Mouse (Mus musculus): ENCODE measurements at regions not wholly inside any gene's neighbourhood (a gene's known extent, or its start where the extent isn't known, plus 50 kb on each side); places are given as distances from the start of the nearest gene placed in this dataset.

DNA sequence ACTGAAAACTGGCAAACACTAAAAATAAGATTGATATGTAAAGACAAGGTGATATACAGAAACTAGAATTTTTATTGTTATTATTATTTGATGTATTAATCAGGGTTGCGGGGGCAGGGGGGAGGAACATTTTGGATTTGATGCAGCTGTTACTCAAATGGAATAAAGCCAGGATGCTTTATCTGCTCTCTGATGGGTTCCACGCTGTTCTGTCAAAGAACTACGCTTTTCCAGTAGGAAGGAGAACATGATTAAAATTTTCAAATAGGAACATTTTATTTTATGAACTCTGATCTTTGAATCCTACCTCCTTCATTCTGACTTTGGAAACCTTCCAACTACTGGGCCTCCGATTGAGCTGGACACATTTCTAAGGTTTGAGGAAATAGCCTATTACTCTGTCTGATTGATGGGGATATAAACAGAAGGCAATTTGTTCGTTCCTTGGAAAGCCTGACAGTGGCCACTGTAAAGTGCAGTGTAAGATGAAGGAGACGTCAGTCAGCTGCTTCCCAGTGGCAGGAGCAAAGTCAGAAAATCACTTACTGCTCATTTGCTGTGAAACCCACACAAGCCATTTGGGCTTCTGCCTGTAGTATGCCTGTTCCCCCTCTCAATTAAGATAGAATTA is 642.2 kb downstream of the Trib2 start:
- no peak for TF ChIP-seq EP300 (IDR thresholded peaks at IDR 0.05; ENCODE audit: low read depth)
- no peak for TF ChIP-seq CTCF (IDR thresholded peaks at IDR 0.05; ENCODE audit: low read depth)
- no peaks in the 10 kb centered on the region for H3K4me1 ChIP-seq (ENCODE audit: control insufficient read depth, insufficient read depth)
- H3K27ac ChIP-seq (ENCODE audit: low read depth), result no peak overlapping the region
- H3K36me3 ChIP-seq (replicated peaks; ENCODE audit: control insufficient read depth, insufficient read depth, low read length), result no peaks in the 10 kb centered on the region
- no peak overlapping the region for H3K9ac ChIP-seq (replicated peaks; ENCODE audit: low read depth, low read length)
- H3K27me3 ChIP-seq (ENCODE audit: control insufficient read depth, insufficient read depth, low read length), result no peaks in the 10 kb centered on the region
- no peak overlapping the region for H3K4me2 ChIP-seq (ENCODE audit: low read depth, low read length)
- 48% methylated on average over 6 of the region's 6 CpGs for WGBS
- DNase-seq (ENCODE audit: low spot score) (no peak), ATAC-seq (ENCODE audit: insufficient read depth, low read depth) (no peak)
- no peaks in the 10 kb centered on the region for H3K9me3 ChIP-seq (replicated peaks; ENCODE audit: control insufficient read depth, low read length)
- no peak overlapping the region for H3K4me3 ChIP-seq (ENCODE audit: low read depth, low read length)

DNA sequence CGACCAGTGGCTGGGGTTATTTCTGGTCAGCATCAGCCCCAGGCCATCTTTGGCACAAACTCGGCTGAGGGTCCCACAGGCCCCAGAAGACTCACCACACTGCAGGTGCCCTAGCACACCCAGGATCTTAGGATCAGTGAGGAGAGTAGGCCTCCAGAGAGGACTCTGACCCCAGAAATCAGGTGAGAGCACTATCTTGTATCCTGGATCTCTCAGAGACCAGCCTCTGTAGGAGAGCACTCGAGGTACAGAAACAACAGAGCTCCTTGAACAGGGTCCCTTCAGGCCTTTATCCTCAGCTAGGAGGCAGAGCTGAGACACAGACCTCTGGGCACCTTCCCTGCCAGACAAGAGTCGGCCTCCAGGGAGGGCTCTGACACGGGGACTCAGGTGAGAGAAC is 654.1 kb downstream of the Trib2 start:
- no peak overlapping the region for H3K27ac ChIP-seq (ENCODE audit: low read depth)
- H3K27me3 ChIP-seq (ENCODE audit: control insufficient read depth, insufficient read depth, low read length), result no peaks in the 10 kb centered on the region
- H3K4me2 ChIP-seq (ENCODE audit: low read depth, low read length), result no peak overlapping the region
- H3K4me1 ChIP-seq (ENCODE audit: control insufficient read depth, insufficient read depth), result no peaks in the 10 kb centered on the region
- no peaks in the 10 kb centered on the region for H3K9me3 ChIP-seq (replicated peaks; ENCODE audit: control insufficient read depth, low read length)
- WGBS, result 70% methylated on average over 5 of the region's 5 CpGs
- no peaks in the 10 kb centered on the region for H3K36me3 ChIP-seq (replicated peaks; ENCODE audit: control insufficient read depth, insufficient read depth, low read length)
- H3K9ac ChIP-seq (replicated peaks; ENCODE audit: low read depth, low read length), result no peak overlapping the region
- ATAC-seq (ENCODE audit: insufficient read depth, low read depth), result no peak
- no peak overlapping the region for H3K4me3 ChIP-seq (ENCODE audit: low read depth, low read length)
- no peak for DNase-seq (ENCODE audit: low spot score)
- no peak for TF ChIP-seq CTCF (IDR thresholded peaks at IDR 0.05; ENCODE audit: low read depth)
- TF ChIP-seq EP300 (IDR thresholded peaks at IDR 0.05; ENCODE audit: low read depth), result no peak

DNA sequence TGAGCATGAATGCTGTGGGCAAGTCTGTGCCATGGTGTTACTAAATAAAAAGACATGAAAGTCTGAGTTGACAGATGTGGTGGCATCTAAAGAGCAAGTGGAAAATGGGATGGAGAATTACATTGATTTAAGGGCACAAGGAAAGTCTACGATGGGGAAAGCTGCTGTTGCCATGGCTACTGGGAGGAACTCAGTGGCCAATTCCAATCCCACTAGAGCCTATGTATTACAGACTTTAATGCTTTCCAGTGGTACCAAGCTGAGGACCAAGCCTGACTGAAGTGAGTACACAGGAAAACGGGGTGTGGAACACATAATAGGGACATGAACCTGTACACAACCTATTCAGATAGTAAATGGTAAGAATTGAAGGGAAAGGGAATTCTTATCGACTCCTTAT is 654.9 kb downstream of the Trib2 start:
- no peaks in the 10 kb centered on the region for H3K4me1 ChIP-seq (ENCODE audit: control insufficient read depth, insufficient read depth)
- no peak overlapping the region for H3K27ac ChIP-seq (ENCODE audit: low read depth)
- WGBS, result 61% methylated on average over 3 of the region's 3 CpGs
- no peak overlapping the region for H3K4me3 ChIP-seq (ENCODE audit: low read depth, low read length)
- H3K9ac ChIP-seq (replicated peaks; ENCODE audit: low read depth, low read length), result no peak overlapping the region
- DNase-seq (ENCODE audit: low spot score) (no peak), ATAC-seq (ENCODE audit: insufficient read depth, low read depth) (no peak)
- no peak overlapping the region for H3K4me2 ChIP-seq (ENCODE audit: low read depth, low read length)
- no peaks in the 10 kb centered on the region for H3K27me3 ChIP-seq (ENCODE audit: control insufficient read depth, insufficient read depth, low read length)
- H3K9me3 ChIP-seq (replicated peaks; ENCODE audit: control insufficient read depth, low read length), result no peaks in the 10 kb centered on the region
- H3K36me3 ChIP-seq (replicated peaks; ENCODE audit: control insufficient read depth, insufficient read depth, low read length), result no peaks in the 10 kb centered on the region
- no peak for TF ChIP-seq CTCF (IDR thresholded peaks at IDR 0.05; ENCODE audit: low read depth)
- TF ChIP-seq EP300 (IDR thresholded peaks at IDR 0.05; ENCODE audit: low read depth), result no peak

DNA sequence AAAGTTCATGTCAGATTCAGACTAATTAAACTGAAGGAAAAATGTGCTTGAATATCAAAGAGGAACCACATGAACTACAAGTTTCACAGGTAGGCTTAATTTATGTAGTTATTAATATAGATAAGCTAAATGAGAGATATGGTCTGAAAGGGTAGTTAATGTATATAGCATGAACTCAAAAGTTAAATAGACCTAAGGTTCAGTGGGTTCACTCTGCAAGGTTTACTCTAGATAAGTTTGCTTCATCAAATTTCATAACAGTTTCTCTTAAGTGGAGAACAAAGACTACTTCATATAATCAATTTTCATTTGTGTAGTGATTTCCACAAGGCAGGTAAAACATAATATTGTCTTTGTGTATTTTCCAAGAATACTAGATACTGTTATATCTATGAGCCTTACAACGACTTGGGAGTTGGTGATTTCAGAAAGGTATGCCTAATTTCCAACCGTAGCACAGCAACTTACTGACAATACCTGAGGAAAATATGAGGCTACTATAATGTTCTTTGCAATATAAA is 656.2 kb downstream of the Trib2 start:
- no peaks in the 10 kb centered on the region for H3K9me3 ChIP-seq (replicated peaks; ENCODE audit: control insufficient read depth, low read length)
- no peaks in the 10 kb centered on the region for H3K27me3 ChIP-seq (ENCODE audit: control insufficient read depth, insufficient read depth, low read length)
- ATAC-seq (ENCODE audit: insufficient read depth, low read depth) (no peak), DNase-seq (ENCODE audit: low spot score) (no peak)
- no peak for TF ChIP-seq CTCF (IDR thresholded peaks at IDR 0.05; ENCODE audit: low read depth)
- H3K9ac ChIP-seq (replicated peaks; ENCODE audit: low read depth, low read length), result no peak overlapping the region
- no peak overlapping the region for H3K27ac ChIP-seq (ENCODE audit: low read depth)
- H3K4me2 ChIP-seq (ENCODE audit: low read depth, low read length), result no peak overlapping the region
- WGBS, result 76% methylated on average over 2 of the region's 2 CpGs
- H3K4me1 ChIP-seq (ENCODE audit: control insufficient read depth, insufficient read depth), result no peaks in the 10 kb centered on the region
- H3K36me3 ChIP-seq (replicated peaks; ENCODE audit: control insufficient read depth, insufficient read depth, low read length), result no peaks in the 10 kb centered on the region
- H3K4me3 ChIP-seq (ENCODE audit: low read depth, low read length), result no peak overlapping the region

DNA sequence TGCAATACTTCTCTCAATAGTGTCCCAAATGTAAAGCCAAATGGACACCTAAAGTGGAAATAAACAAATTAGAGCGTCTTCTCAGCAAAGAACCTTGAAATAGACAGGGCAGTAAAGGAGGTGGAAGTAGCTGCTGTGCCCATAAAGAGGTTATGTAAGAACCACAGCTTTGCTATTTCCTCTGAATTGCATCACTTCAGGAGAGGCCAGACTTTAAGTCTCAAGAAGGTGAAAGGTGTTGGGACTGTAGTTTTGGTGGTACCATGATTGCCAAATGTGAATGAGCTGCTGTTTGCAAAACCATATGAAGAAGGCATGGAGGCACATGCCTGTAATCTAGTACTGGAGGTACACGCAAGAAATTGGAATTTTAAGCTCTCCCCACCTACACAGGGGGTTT is 670.3 kb downstream of the Trib2 start:
- no peak for DNase-seq (ENCODE audit: low spot score)
- Histone ChIP-seq H3K36me3 (replicated peaks; ENCODE audit: control insufficient read depth, insufficient read depth, low read length) (no peaks in the 10 kb centered on the region), H3K4me2 (ENCODE audit: low read depth, low read length) (no peak overlapping the region), H3K9me3 (replicated peaks; ENCODE audit: control insufficient read depth, low read length) (no peaks in the 10 kb centered on the region), H3K27ac (ENCODE audit: low read depth) (no peak overlapping the region), H3K27me3 (ENCODE audit: control insufficient read depth, insufficient read depth, low read length) (no peaks in the 10 kb centered on the region), H3K4me1 (ENCODE audit: control insufficient read depth, insufficient read depth) (no peaks in the 10 kb centered on the region), H3K4me3 (ENCODE audit: low read depth, low read length) (no peak overlapping the region), H3K9ac (replicated peaks; ENCODE audit: low read depth, low read length) (no peak overlapping the region)
- WGBS, result 62% methylated on average over 2 of the region's 2 CpGs
- TF ChIP-seq CTCF (IDR thresholded peaks at IDR 0.05; ENCODE audit: low read depth) (no peak), EP300 (IDR thresholded peaks at IDR 0.05; ENCODE audit: low read depth) (no peak)
- ATAC-seq (ENCODE audit: insufficient read depth, low read depth), result no peak

DNA sequence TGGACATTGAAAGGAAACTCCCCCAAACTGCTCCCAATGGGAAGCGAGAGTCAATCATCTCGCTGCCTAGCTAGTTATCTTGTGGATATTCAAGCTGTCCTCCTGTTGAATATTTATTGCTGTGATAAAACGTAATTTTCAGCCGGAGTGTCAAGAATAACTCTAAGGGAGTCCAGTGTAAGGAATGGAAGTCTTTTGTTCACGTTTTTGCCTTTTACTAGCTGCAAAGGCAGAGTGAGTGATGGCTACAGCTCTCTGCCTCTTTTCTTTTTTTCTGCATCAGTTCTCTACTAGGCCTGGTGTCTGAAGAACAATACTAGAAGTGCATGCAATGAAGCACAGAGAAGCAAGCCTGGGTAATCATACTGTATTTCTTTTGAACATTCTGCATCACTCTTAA is 679.7 kb downstream of the Trib2 start:
- no peaks in the 10 kb centered on the region for H3K36me3 ChIP-seq (replicated peaks; ENCODE audit: control insufficient read depth, insufficient read depth, low read length)
- WGBS, result 69% methylated on average over 5 of the region's 5 CpGs
- H3K27me3 ChIP-seq (ENCODE audit: control insufficient read depth, insufficient read depth, low read length), result no peaks in the 10 kb centered on the region
- no peak overlapping the region for H3K27ac ChIP-seq (ENCODE audit: low read depth)
- no peak overlapping the region for H3K4me3 ChIP-seq (ENCODE audit: low read depth, low read length)
- no peak for TF ChIP-seq EP300 (IDR thresholded peaks at IDR 0.05; ENCODE audit: low read depth)
- no peaks in the 10 kb centered on the region for H3K9me3 ChIP-seq (replicated peaks; ENCODE audit: control insufficient read depth, low read length)
- no peak overlapping the region for H3K4me2 ChIP-seq (ENCODE audit: low read depth, low read length)
- no peak for ATAC-seq (ENCODE audit: insufficient read depth, low read depth)
- no peak for DNase-seq (ENCODE audit: low spot score)
- H3K9ac ChIP-seq (replicated peaks; ENCODE audit: low read depth, low read length), result no peak overlapping the region
- H3K4me1 ChIP-seq (ENCODE audit: control insufficient read depth, insufficient read depth), result no peaks in the 10 kb centered on the region
